Mouse (Mus musculus) spleen, adult 2 months (tissue): ENCODE measurements at regions not wholly inside any gene's neighbourhood (a gene's known extent, or its start where the extent isn't known, plus 50 kb on each side); places are given as distances from the start of the nearest gene placed in this dataset.
A peak's percentile ranks its signal among the peaks of the same experiment; 100 is the strongest.

ENCODE experiments used
- DNase-seq, 2 experiments: peaks; one replicate each; pipeline versions ENCODE4 v3.0.0 to v3.0.0-alpha.2; 2012 to 2021; ENCODE audit warnings: low spot score in 2 of 2, low read depth in 1 of 2
- H3K27ac ChIP-seq: fragments of 200-500 bp; 2 replicates; pipeline ENCODE4 v1.5.1; 2012; ENCODE audit warnings: low read length, inconsistent platforms; ENCODE audit not compliant: insufficient read depth
- H3K27me3 ChIP-seq: fragments of 200-500 bp; 2 replicates; pipeline ENCODE4 v1.6.1; 2012; ENCODE audit warnings: mild to moderate bottlenecking, moderate library complexity, low read length, inconsistent platforms; ENCODE audit not compliant: control insufficient read depth, insufficient read depth
- H3K36me3 ChIP-seq: fragments of 200-500 bp; 2 replicates; pipeline ENCODE4 v1.6.1; 2012; ENCODE audit warnings: mild to moderate bottlenecking, low read length, inconsistent platforms; ENCODE audit not compliant: control insufficient read depth, insufficient read depth
- H3K4me1 ChIP-seq: fragments of 200-500 bp; 2 replicates; pipeline ENCODE4 v1.6.1; 2011; ENCODE audit warnings: inconsistent platforms; ENCODE audit not compliant: control insufficient read depth, insufficient read depth, insufficient read length
- H3K4me3 ChIP-seq: fragments of 200-500 bp; 2 replicates; pipeline ENCODE4 v1.5.1; 2011; ENCODE audit warnings: mild to moderate bottlenecking, inconsistent platforms; ENCODE audit not compliant: insufficient read depth, insufficient read length; ENCODE audit errors: extremely low read depth
- CTCF ChIP-seq: fragments of 200-500 bp; IDR thresholded peaks from 2 replicates; pipeline ENCODE4 v1.5.1; 2011; ENCODE audit warnings: mild to moderate bottlenecking, inconsistent platforms; ENCODE audit not compliant: insufficient read depth, insufficient read length, insufficient replicate concordance; ENCODE audit errors: extremely low read depth
- POLR2A ChIP-seq: fragments of 200-500 bp; IDR thresholded peaks from 2 replicates; pipeline ENCODE4 v1.6.1; 2011; ENCODE audit warnings: low read depth, low read length, inconsistent platforms
- WGBS: fragments of 180-500 bp; shearing (Covaris S2); methylation state at CpG from one replicate; pipeline ENCODE4 v1.1.7; 2018; 5-methylcytosine and 5-hydroxymethylcytosine counted together

DNA sequence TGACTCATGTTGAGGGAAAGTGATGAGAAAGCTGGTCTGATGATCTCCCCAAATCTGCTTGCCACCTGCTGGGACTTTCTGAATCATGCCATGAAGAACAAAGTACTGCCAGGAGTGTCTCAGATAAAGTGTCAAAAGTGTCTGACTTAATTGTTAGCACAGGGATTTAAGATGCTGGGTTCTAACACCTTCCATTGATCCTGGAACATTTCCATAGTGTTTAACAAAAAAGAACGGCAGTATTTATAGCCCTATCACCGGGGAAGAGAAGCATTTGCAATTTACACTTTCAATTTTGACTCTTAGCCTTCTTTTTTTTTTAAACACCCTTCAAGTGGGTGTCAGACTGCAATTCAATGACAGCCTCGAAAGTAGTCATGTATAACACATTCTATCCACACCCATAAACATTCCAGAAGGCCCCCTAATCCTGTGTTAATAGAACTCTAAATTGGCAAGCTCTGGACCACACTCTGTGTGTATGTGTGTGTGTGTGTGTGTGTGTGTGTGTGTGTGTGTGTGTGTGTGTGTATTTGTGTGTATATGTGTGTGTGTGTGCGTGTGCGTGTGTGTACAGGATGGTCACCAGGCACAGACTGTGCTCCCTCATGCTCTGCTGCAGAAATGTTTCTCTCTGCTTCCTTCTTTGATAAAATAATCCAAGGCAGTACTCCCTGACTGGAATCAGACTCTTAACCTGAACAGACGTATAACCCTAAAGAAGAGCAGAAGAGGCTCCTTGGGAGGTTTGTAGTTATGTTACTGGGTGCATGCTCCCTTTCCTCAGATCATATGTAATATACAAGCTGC lies 313.2 kb downstream of the Rnd3 start:
- 80% methylated on average over 6 of the region's 6 CpGs for WGBS
- no peak for DNase-seq
- H3K4me3 ChIP-seq = no peak overlapping the region
- H3K4me1 ChIP-seq = peaks cover 6% of the 10 kb centered on the region; the same call in 1 of the 2 replicates
- TF ChIP-seq POLR2A (no peak), CTCF (no peak)
- no peak overlapping the region for H3K27ac ChIP-seq
- no peaks in the 10 kb centered on the region for H3K27me3 ChIP-seq
- H3K36me3 ChIP-seq = no peaks in the 10 kb centered on the region

GRCm38 (mm10) chr2:50833791-50834190 lies 315.1 kb downstream of the Rnd3 start:
- H3K27ac ChIP-seq = no peak overlapping the region
- no peak overlapping the region for H3K4me3 ChIP-seq
- 0 out of 2 replicates have a peak, but pooled peaks cover 3% of the 10 kb centered on the region for H3K4me1 ChIP-seq
- 79% methylated on average over 5 of the region's 5 CpGs for WGBS
- no peaks in the 10 kb centered on the region for H3K36me3 ChIP-seq
- DNase-seq = no peak
- TF ChIP-seq POLR2A (no peak), CTCF (no peak)
- H3K27me3 ChIP-seq = no peaks in the 10 kb centered on the region

GRCm38 (mm10) chr2:50832471-50832870 lies 316.4 kb downstream of the Rnd3 start:
- 0 out of 2 replicates have a peak, but pooled peaks cover 3% of the 10 kb centered on the region for H3K4me1 ChIP-seq
- H3K4me3 ChIP-seq = no peak overlapping the region
- 89% methylated on average over 4 of the region's 4 CpGs for WGBS
- no peak for DNase-seq
- H3K36me3 ChIP-seq = no peaks in the 10 kb centered on the region
- H3K27ac ChIP-seq = no peak overlapping the region
- TF ChIP-seq CTCF = no peak
- TF ChIP-seq POLR2A = no peak
- no peaks in the 10 kb centered on the region for H3K27me3 ChIP-seq

DNA sequence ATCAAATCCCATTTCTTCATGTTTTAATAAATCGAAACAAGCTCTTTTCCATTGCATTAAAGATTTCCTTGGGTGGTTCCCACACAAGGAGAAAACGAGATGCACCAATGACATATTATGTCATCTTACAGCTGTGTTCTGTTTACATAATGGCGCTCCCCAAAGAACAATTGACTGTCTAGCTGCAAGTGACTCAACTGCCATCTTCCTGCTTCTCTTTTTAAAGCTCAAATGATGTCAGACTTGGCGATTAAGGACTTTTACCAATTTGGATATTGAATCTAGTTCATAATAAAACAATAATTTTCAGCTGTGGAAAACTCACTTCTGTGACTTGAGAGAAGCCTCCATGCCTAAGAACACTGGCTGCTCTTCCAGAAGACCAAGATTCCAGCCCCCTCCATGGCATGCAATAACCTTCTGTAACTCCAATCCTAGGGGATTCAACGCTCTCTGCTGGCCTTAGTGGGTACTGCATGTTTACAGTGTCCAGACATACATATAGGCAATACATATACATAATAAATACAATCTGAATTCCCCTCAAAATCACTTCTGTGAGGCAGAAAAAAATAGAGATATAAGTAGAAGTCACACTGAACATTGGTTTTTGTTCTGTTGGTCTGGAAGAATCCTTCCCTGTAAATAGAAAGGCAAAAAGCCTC lies 318.7 kb downstream of the Rnd3 start:
- 81% methylated on average over 5 of the region's 5 CpGs for WGBS
- H3K4me1 ChIP-seq = peaks cover 6% of the 10 kb centered on the region
- no peaks in the 10 kb centered on the region for H3K27me3 ChIP-seq
- TF ChIP-seq POLR2A (no peak), CTCF (peak; percentile 12; the same call in 1 of the 2 replicates)
- no peak for DNase-seq
- H3K27ac ChIP-seq = no peak overlapping the region
- H3K36me3 ChIP-seq = no peaks in the 10 kb centered on the region
- no peak overlapping the region for H3K4me3 ChIP-seq

GRCm38 (mm10) chr2:50827097-50827496 lies 321.8 kb downstream of the Rnd3 start:
- H3K27ac ChIP-seq = peak overlapping the region; percentile 29; the same call in 1 of the 2 replicates
- H3K4me3 ChIP-seq = no peak overlapping the region
- no peak for DNase-seq
- H3K36me3 ChIP-seq = no peaks in the 10 kb centered on the region
- TF ChIP-seq POLR2A (no peak), CTCF (no peak)
- WGBS = 62% methylated on average over 5 of the region's 5 CpGs
- H3K27me3 ChIP-seq = no peaks in the 10 kb centered on the region
- peaks cover 3% of the 10 kb centered on the region for H3K4me1 ChIP-seq

- no peak overlapping the region for H3K4me3 ChIP-seq
- peaks cover 3% of the 10 kb centered on the region for H3K4me1 ChIP-seq
- peak overlapping the region; percentile 29; the same call in 1 of the 2 replicates for H3K27ac ChIP-seq
- no peak for TF ChIP-seq POLR2A
- no peak for TF ChIP-seq CTCF
- H3K27me3 ChIP-seq = no peaks in the 10 kb centered on the region
- H3K36me3 ChIP-seq = no peaks in the 10 kb centered on the region
- 20% methylated on average over 3 of the region's 3 CpGs for WGBS
- DNase-seq = no peak
Observed at GRCm38 (mm10) chr2:50826537-50826936, 322.4 kb downstream of the Rnd3 start.
